In genomic region chr9:79890488-79890887, GRCm38 (mm10) we compare ENCODE assay signal across 14 mouse cellular contexts.
DNase-seq lines count a peak whose midpoint lies in the region; ATAC-seq and TF ChIP-seq lines count a peak whose summit lies in the region.
"Had no signal": no experiment of that assay in that cellular context is flagged by ENCODE, and none has a peak within 500 bp of the region (broad histone marks: within the 10 kb centered on the region; RNA-seq: fewer than 3 reads in every experiment).

No protein-coding gene starts in this region.

- WGBS in forebrain, embryonic 11.5 days: 13% methylated on average over 4 of the region's 4 CpGs
- 4% methylated on average over 4 of the region's 4 CpGs for WGBS in forebrain, embryonic 16.5 days
- 24% methylated on average over 4 of the region's 4 CpGs for WGBS in hindbrain, embryonic 11.5 days
- WGBS in midbrain, embryonic 14.5 days: 9% methylated on average over 4 of the region's 4 CpGs

- ATAC-seq in forebrain, embryonic 11.5 days (replicated peaks; ENCODE audit: low FRiP score): no peak
- ATAC-seq in forebrain, embryonic 16.5 days: no peak
- peak; percentile 62 for ATAC-seq in hindbrain, embryonic 11.5 days (ENCODE audit: low FRiP score)
- ATAC-seq in midbrain, embryonic 14.5 days (ENCODE audit: low FRiP score, low TSS enrichment): no peak

- no peak overlapping the region for H3K4me3 ChIP-seq in forebrain, embryonic 11.5 days (ENCODE audit: low read depth, low read length)
- no peak overlapping the region for H3K4me3 ChIP-seq in forebrain, embryonic 16.5 days (replicated peaks; ENCODE audit: low read length)
- H3K4me3 ChIP-seq in hindbrain, embryonic 11.5 days (ENCODE audit: low read depth, low read length): no peak overlapping the region
- H3K4me3 ChIP-seq in midbrain, embryonic 14.5 days (replicated peaks; ENCODE audit: low read depth, low read length): no peak overlapping the region
- no peak overlapping the region for H3K4me3 ChIP-seq in layer of hippocampus, adult 2 months
- H3K4me3 ChIP-seq: embryonic facial prominence, embryonic 15.5 days; limb, embryonic 12.5 days; liver, embryonic 15.5 days had no signal

- no peaks in the 10 kb centered on the region for H3K36me3 ChIP-seq in forebrain, embryonic 11.5 days (ENCODE audit: control insufficient read depth, insufficient read depth, low read length)
- H3K36me3 ChIP-seq in forebrain, embryonic 16.5 days (ENCODE audit: control insufficient read depth, insufficient read depth): no peaks in the 10 kb centered on the region
- no peaks in the 10 kb centered on the region for H3K36me3 ChIP-seq in hindbrain, embryonic 11.5 days (ENCODE audit: control insufficient read depth, insufficient read depth, low read length)
- H3K36me3 ChIP-seq in midbrain, embryonic 14.5 days (ENCODE audit: control insufficient read depth, insufficient read depth, low read length): no peaks in the 10 kb centered on the region
- H3K36me3 ChIP-seq: embryonic facial prominence, embryonic 15.5 days; limb, embryonic 12.5 days; liver, embryonic 15.5 days had no signal

- H3K9me3 ChIP-seq in forebrain, embryonic 11.5 days (ENCODE audit: control insufficient read depth, low read length): no peaks in the 10 kb centered on the region
- H3K9me3 ChIP-seq in forebrain, embryonic 16.5 days (ENCODE audit: control insufficient read depth, low read length): no peaks in the 10 kb centered on the region
- no peaks in the 10 kb centered on the region for H3K9me3 ChIP-seq in hindbrain, embryonic 11.5 days (ENCODE audit: control insufficient read depth, low read length)
- no peaks in the 10 kb centered on the region for H3K9me3 ChIP-seq in midbrain, embryonic 14.5 days (ENCODE audit: control insufficient read depth, low read length)
- H3K9me3 ChIP-seq: embryonic facial prominence, embryonic 15.5 days; limb, embryonic 12.5 days; liver, embryonic 15.5 days had no signal

- H3K4me1 ChIP-seq in forebrain, embryonic 11.5 days (replicated peaks; ENCODE audit: control insufficient read depth, insufficient read depth, low read length): no peaks in the 10 kb centered on the region; the same call in 1 of the 2 replicates
- H3K4me1 ChIP-seq in forebrain, embryonic 16.5 days (replicated peaks; ENCODE audit: control insufficient read depth, insufficient read depth, low read length): 0 out of 2 replicates have a peak, but pooled peaks cover 2% of the 10 kb centered on the region
- no peaks in the 10 kb centered on the region for H3K4me1 ChIP-seq in hindbrain, embryonic 11.5 days (replicated peaks; ENCODE audit: control insufficient read depth, insufficient read depth, low read length)
- H3K4me1 ChIP-seq in midbrain, embryonic 14.5 days (ENCODE audit: control insufficient read depth, insufficient read depth, low read length): no peaks in the 10 kb centered on the region
- H3K4me1 ChIP-seq: embryonic facial prominence, embryonic 15.5 days; limb, embryonic 12.5 days had no signal

- H3K9ac ChIP-seq in forebrain, embryonic 11.5 days (ENCODE audit: low read length): no peak overlapping the region
- no peak overlapping the region for H3K9ac ChIP-seq in forebrain, embryonic 16.5 days (replicated peaks; ENCODE audit: low read depth, low read length)
- H3K9ac ChIP-seq in hindbrain, embryonic 11.5 days (ENCODE audit: low read depth, low read length): no peak overlapping the region
- H3K9ac ChIP-seq in midbrain, embryonic 14.5 days (replicated peaks; ENCODE audit: low read length): no peak overlapping the region
- H3K9ac ChIP-seq: embryonic facial prominence, embryonic 15.5 days; limb, embryonic 12.5 days; liver, embryonic 15.5 days had no signal

- no peak for DNase-seq in forebrain, embryonic 11.5 days (ENCODE audit: low spot score)
- DNase-seq in MN1 (ENCODE audit: low spot score): peak; percentile 45
- peak; percentile 47 for DNase-seq in hindbrain, embryonic 11.5 days (ENCODE audit: low spot score)
- DNase-seq in midbrain, embryonic 14.5 days: peak; percentile 39
- DNase-seq in layer of hippocampus, adult 2 months (ENCODE audit: low spot score in 2 of 2): no peak
- DNase-seq in spleen, adult 18-20 months: no peak
- DNase-seq in spleen, postnatal 36 days (ENCODE audit: low spot score in 2 of 2): no peak
- DNase-seq: adrenal gland, postnatal 25 days; cerebellum, postnatal 25 days; heart, postnatal 10 days had no signal

- TF ChIP-seq CTCF in layer of hippocampus, adult 2 months (conservative IDR thresholded peaks at IDR 0.05): no peak

- H3K4me2 ChIP-seq in forebrain, embryonic 11.5 days (ENCODE audit: low read depth, low read length, severe bottlenecking): no peak overlapping the region
- H3K4me2 ChIP-seq in forebrain, embryonic 16.5 days (ENCODE audit: low read length): no peak overlapping the region
- H3K4me2 ChIP-seq in hindbrain, embryonic 11.5 days (replicated peaks; ENCODE audit: low read depth, low read length): no peak overlapping the region
- no peak overlapping the region for H3K4me2 ChIP-seq in midbrain, embryonic 14.5 days (ENCODE audit: low read length)
- H3K4me2 ChIP-seq: embryonic facial prominence, embryonic 15.5 days; limb, embryonic 12.5 days; liver, embryonic 15.5 days had no signal

- H3K27ac ChIP-seq in forebrain, embryonic 11.5 days (ENCODE audit: low read depth, low read length): peak overlapping the region; percentile 12; the same call in 1 of the 2 replicates
- H3K27ac ChIP-seq in forebrain, embryonic 16.5 days (ENCODE audit: low read length): no peak overlapping the region
- H3K27ac ChIP-seq in hindbrain, embryonic 11.5 days (ENCODE audit: low read depth, low read length): no peak overlapping the region
- H3K27ac ChIP-seq in midbrain, embryonic 14.5 days (replicated peaks; ENCODE audit: low read depth, low read length): 0 out of 2 replicates have a peak overlapping the region, but pooled peaks have one; percentile 3
- no peak overlapping the region for H3K27ac ChIP-seq in layer of hippocampus, adult 2 months
- H3K27ac ChIP-seq: embryonic facial prominence, embryonic 15.5 days; limb, embryonic 12.5 days; liver, embryonic 15.5 days had no signal

- H3K27me3 ChIP-seq in forebrain, embryonic 11.5 days (ENCODE audit: control insufficient read depth, insufficient read depth, low read length): no peaks in the 10 kb centered on the region
- no peaks in the 10 kb centered on the region for H3K27me3 ChIP-seq in forebrain, embryonic 16.5 days (replicated peaks; ENCODE audit: control insufficient read depth, insufficient read depth, low read length)
- H3K27me3 ChIP-seq in hindbrain, embryonic 11.5 days (ENCODE audit: control insufficient read depth, insufficient read depth, low read length): no peaks in the 10 kb centered on the region
- H3K27me3 ChIP-seq in midbrain, embryonic 14.5 days (ENCODE audit: control insufficient read depth, insufficient read depth, low read length): no peaks in the 10 kb centered on the region
- H3K27me3 ChIP-seq: embryonic facial prominence, embryonic 15.5 days; limb, embryonic 12.5 days; liver, embryonic 15.5 days had no signal

Comparison
In these comparisons a context has a peak if more than half of its experiments do, and no peak if none do; other contexts are left out.
1. H3K27ac ChIP-seq: peak in forebrain, embryonic 11.5 days (single experiment) and midbrain, embryonic 14.5 days (single experiment); none in forebrain, embryonic 16.5 days (single experiment), hindbrain, embryonic 11.5 days (single experiment) and layer of hippocampus, adult 2 months (single experiment).
2. DNase-seq: peak in MN1 (single experiment), hindbrain, embryonic 11.5 days (single experiment) and midbrain, embryonic 14.5 days (single experiment); none in forebrain, embryonic 11.5 days (single experiment), layer of hippocampus, adult 2 months (0 of 2), spleen, adult 18-20 months (0 of 2) and spleen, postnatal 36 days (0 of 2).